Mouse (Mus musculus) forebrain, embryonic 14.5 days (tissue): ENCODE data around the gene Abcc4. TPM values are rescaled to one million over a fixed set of nuclear protein-coding genes. Genes with fewer than 3 reads are reported as not detected.

Experiments
- ATAC-seq: fragments of 200-750 bp; cut with Nextera tagmentation; 2 replicates; pipeline ENCODE4 v1.8.0; 2017; ENCODE audit warnings: mild to moderate bottlenecking, moderate library complexity
- DNase-seq: peaks from one replicate; pipeline ENCODE4 v3.0.0-alpha.2; 2015; ENCODE audit warnings: low spot score
- H3K27ac ChIP-seq: fragments of 300-500 bp; sonication (generic); 2 replicates; pipeline ENCODE4 v1.5.1; 2014; ENCODE audit warnings: low read depth, mild to moderate bottlenecking, control low read depth, low read length, moderate library complexity
- H3K27me3 ChIP-seq: fragments of 300-500 bp; sonication (generic); replicated peaks from 2 replicates; pipeline ENCODE4 v1.6.1; 2014; ENCODE audit warnings: low read length, control low read depth, mixed read lengths; ENCODE audit not compliant: control insufficient read depth, insufficient read depth
- H3K36me3 ChIP-seq: fragments of 300-500 bp; sonication (generic); 2 replicates; pipeline ENCODE4 v1.6.1; 2014; ENCODE audit warnings: low read length, control low read depth; ENCODE audit not compliant: control insufficient read depth, insufficient read depth
- H3K4me1 ChIP-seq: fragments of 300-500 bp; sonication (generic); 2 replicates; pipeline ENCODE4 v1.6.1; 2014; ENCODE audit warnings: antibody characterized with exemption, low read length, control low read depth; ENCODE audit not compliant: control insufficient read depth, insufficient read depth
- H3K4me2 ChIP-seq: fragments of 300-500 bp; sonication (generic); 2 replicates; pipeline ENCODE4 v1.6.1; 2014; ENCODE audit warnings: mild to moderate bottlenecking, control low read depth, low read length
- H3K4me3 ChIP-seq: fragments of 300-500 bp; sonication (generic); 2 replicates; pipeline ENCODE4 v1.5.1; 2014; ENCODE audit warnings: low read depth, low read length, control low read depth
- H3K9ac ChIP-seq: fragments of 300-500 bp; sonication (generic); 2 replicates; pipeline ENCODE4 v1.6.1; 2014; ENCODE audit warnings: mild to moderate bottlenecking, low read length, control low read depth, moderate library complexity
- H3K9me3 ChIP-seq: fragments of 300-500 bp; sonication (generic); replicated peaks from 2 replicates; pipeline ENCODE4 v1.6.1; 2016; ENCODE audit warnings: low read length, control low read depth, mixed read lengths; ENCODE audit not compliant: control insufficient read depth
- WGBS: fragments of 180-500 bp; shearing (Covaris S2); extraction: QIAGEN DNeasy Blood & Tissue Kit; methylation state at CpG from one replicate; pipeline ENCODE4 v1.1.7; 2014; 5-methylcytosine and 5-hydroxymethylcytosine counted together
- polyA plus RNA-seq: library from polyadenylated mRNA; unstranded; fragments of >200 nt; fragmentation: Nextera tagmentation; extraction: Ambion mirVana; gene quantifications from 2 replicates; pipeline ENCODE4 v1.2.1, GENCODE M21; 2014

Abcc4 gene
- polyA plus RNA-seq, 1 experiment from 2014 or later = 1.0 TPM

DNA sequence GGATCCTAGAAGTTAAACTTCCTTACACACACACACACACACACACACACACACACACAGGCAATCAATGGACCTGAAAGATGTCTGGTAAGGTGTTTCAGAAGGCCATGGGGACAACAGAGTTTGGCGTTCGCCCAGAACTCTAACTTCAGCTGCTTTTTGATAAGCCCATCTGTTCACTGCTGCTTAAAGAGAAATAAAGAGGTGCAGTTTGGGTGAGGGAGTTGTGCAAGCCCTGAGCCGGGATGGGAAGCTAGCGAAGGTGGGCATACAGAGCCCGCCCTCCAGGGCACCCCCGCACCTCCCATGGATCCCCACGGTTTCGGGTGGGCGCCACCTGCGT, 583 bp downstream of the Abcc4 start:
- Histone ChIP-seq H3K27ac (no peak overlapping the region), H3K4me2 (peak overlapping the region; percentile 95), H3K9ac (peak overlapping the region; percentile 70), H3K27me3 (peaks cover 10% of the 10 kb centered on the region), H3K4me1 (peaks cover 8% of the 10 kb centered on the region; the same call in 1 of the 2 replicates), H3K36me3 (no peaks in the 10 kb centered on the region), H3K4me3 (peak overlapping the region; percentile 65), H3K9me3 (no peaks in the 10 kb centered on the region)
- no peak for ATAC-seq
- DNase-seq = peak; percentile 41
- 3% methylated on average over 10 of the region's 10 CpGs for WGBS

DNA sequence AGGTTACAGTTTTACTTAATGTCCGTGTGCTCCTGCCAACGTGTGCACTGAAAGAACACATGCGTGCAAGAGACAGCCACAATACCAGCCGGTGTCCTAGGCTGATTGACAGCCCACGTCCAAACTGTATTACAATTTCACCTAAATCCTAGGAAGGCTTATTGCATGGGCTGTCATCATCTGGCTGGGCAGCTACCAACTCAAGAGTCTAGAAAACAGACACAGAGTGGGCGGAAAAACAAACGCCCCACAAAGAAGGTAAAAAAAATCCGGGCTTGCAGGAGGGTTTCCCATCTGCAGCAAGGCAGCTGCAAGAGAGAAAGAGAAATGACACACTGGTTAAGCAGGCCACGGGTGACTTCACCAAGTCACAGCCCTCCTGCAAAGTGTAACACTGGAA, 2.7 kb downstream of the Abcc4 start:
- peaks cover 10% of the 10 kb centered on the region for H3K27me3 ChIP-seq
- WGBS = 79% methylated on average over 9 of the region's 9 CpGs

DNA sequence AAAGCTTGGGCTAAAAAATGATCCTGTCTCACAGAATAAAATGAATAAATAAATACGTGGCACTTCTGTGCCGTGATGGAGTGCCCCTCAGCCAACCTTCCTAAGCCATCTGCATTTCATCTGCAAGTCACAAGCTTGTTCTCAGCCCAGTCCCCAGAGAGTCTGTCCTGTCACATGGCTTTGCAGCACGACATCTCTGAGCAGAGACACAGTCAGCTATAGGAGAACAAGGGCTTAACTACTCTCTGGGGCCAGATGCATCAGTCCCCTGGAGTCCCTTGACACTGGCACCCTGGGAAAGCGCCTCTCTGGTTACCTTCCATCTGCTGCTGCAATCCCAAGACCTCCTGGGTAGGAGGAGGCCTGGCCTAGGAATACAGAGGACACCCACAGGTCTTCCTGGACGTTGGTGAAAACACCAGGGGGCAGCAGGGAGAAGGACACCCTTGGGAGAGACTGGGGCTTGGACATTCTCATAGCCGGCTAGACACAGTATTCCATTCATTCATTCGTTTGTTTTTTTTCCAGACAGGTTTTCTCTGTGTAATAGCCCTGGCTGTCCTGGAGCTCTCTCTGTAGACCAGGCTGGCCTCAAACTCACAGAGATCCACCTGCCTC, 3.9 kb downstream of the Abcc4 start:
- ATAC-seq (no peak), DNase-seq (no peak)
- 67% methylated on average over 7 of the region's 7 CpGs for WGBS
- H3K4me3 ChIP-seq = no peak overlapping the region
- 0 out of 2 replicates have a peak, but pooled peaks cover 3% of the 10 kb centered on the region for H3K4me1 ChIP-seq
- H3K36me3 ChIP-seq = no peaks in the 10 kb centered on the region
- peaks cover 7% of the 10 kb centered on the region for H3K27me3 ChIP-seq
- H3K9ac ChIP-seq = no peak overlapping the region
- no peak overlapping the region for H3K4me2 ChIP-seq
- H3K9me3 ChIP-seq = no peaks in the 10 kb centered on the region
- H3K27ac ChIP-seq = no peak overlapping the region

More for the DNA sequence above, 2.7 kb downstream of the Abcc4 start:
- no peak overlapping the region for H3K27ac ChIP-seq
- no peaks in the 10 kb centered on the region for H3K9me3 ChIP-seq
- H3K4me1 ChIP-seq = 0 out of 2 replicates have a peak, but pooled peaks cover 3% of the 10 kb centered on the region
- ATAC-seq (no peak), DNase-seq (no peak)
- H3K36me3 ChIP-seq = no peaks in the 10 kb centered on the region
- no peak overlapping the region for H3K9ac ChIP-seq
- H3K4me3 ChIP-seq = no peak overlapping the region
- no peak overlapping the region for H3K4me2 ChIP-seq

DNA sequence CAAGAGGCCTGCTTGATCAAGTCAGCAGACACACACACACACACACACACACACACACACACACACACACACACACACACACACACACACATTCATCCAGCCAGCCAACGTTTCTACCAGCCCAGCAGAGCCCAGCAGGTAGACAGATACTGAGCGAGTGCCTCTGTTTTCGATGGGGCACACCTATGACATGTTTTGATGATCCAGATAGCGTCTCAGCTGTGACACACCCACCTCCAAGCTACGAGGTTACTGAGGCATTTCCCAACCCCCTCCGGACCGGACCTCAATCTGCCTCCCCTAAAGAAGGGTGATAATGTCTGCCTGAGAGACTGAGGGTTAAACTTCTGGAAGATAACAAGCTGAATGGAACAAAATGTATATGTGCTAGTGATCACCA, 5.4 kb downstream of the Abcc4 start:
- Histone ChIP-seq H3K4me3 (no peak overlapping the region), H3K9ac (no peak overlapping the region), H3K36me3 (no peaks in the 10 kb centered on the region), H3K9me3 (no peaks in the 10 kb centered on the region), H3K4me2 (no peak overlapping the region), H3K4me1 (no peaks in the 10 kb centered on the region), H3K27ac (no peak overlapping the region), H3K27me3 (peaks cover 5% of the 10 kb centered on the region; the same call in 1 of the 2 replicates)
- no peak for ATAC-seq
- no peak for DNase-seq
- 82% methylated on average over 6 of the region's 7 CpGs for WGBS

DNA sequence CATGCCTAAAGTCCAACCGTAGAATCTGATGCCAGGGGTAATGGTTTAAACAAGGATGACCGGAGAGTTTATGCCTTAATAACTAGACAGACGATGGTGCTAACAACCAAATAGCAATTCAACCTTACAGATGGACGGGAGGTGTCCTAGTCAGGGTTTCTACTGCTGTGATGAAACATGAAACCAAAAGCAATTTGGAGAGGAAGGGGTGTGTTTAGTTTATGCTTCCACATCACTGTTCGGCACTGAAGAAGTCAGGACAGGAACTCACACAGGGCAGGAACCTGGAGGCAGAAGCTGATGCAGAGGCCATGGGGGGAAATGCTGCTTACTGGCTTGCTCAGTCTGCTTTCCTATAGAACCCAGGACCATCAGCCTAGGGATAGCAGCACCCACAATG, 6.1 kb downstream of the Abcc4 start:
- no peaks in the 10 kb centered on the region for H3K9me3 ChIP-seq
- H3K4me2 ChIP-seq = no peak overlapping the region
- 76% methylated on average over 5 of the region's 5 CpGs for WGBS
- H3K4me3 ChIP-seq = no peak overlapping the region
- H3K9ac ChIP-seq = no peak overlapping the region
- DNase-seq = no peak
- no peaks in the 10 kb centered on the region for H3K36me3 ChIP-seq
- H3K4me1 ChIP-seq = no peaks in the 10 kb centered on the region
- H3K27me3 ChIP-seq = peaks cover 5% of the 10 kb centered on the region; the same call in 1 of the 2 replicates
- ATAC-seq = no peak
- H3K27ac ChIP-seq = no peak overlapping the region

DNA sequence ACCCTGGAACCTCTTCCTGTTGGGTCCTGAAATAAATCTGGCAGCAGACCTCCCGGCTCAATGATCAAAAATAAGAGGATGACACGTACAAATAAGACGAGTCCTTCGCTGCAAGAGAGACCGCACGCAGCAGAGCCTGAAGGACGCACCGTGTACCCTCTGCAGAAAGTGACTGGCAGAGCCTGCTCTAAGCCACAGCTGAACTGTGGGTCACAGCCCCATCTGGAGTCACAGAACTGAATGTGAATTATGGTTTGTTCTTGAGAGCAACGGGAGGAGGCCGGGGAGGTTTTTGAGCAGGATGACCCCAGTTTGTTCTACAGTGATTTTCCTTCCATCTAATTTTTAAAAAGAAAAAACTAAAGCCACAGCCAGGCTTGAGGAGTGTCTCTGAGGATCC, 6.5 kb downstream of the Abcc4 start:
- no peak overlapping the region for H3K27ac ChIP-seq
- H3K9ac ChIP-seq = no peak overlapping the region
- WGBS = 86% methylated on average over 10 of the region's 10 CpGs
- H3K4me3 ChIP-seq = no peak overlapping the region
- ATAC-seq (no peak), DNase-seq (no peak)
- H3K4me2 ChIP-seq = no peak overlapping the region
- H3K4me1 ChIP-seq = no peaks in the 10 kb centered on the region
- H3K36me3 ChIP-seq = no peaks in the 10 kb centered on the region
- no peaks in the 10 kb centered on the region for H3K9me3 ChIP-seq
- peaks cover 4% of the 10 kb centered on the region; the same call in 1 of the 2 replicates for H3K27me3 ChIP-seq

DNA sequence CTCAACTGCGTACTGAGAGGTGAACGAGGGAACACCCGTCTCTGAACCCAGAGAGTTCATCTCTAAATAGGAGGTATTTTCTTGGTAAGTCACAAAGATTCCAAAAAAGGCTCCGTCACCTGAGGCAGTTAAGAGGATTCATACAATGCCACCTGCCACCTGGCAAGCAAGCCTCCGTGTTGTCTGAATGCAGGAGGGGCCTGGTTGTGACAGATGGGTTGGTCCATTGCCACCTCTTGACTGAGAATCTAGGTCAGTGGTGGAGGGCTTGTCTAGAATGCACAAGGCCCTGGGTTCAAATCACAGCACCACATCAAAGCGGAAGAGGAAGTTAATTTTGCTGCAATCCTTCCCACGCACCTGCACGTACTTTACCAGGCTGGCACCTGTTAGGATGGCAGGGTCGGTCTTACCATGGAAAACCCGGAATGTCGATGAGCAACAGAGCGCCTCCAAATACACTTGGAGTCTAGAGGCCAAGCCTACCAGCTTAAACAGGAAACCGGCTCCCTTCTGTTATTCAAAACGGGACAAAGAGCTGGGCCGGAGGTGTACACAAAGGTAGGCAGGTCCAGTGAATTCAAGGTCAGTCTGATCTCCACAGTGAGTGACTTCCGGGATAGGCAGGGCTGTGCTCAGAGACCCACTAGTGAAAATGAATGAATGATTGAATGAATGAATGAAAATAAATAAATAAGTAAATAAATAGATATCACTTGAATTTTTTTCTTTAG, 9.3 kb downstream of the Abcc4 start:
- Histone ChIP-seq H3K36me3 (no peaks in the 10 kb centered on the region), H3K4me2 (no peak overlapping the region), H3K4me1 (no peaks in the 10 kb centered on the region), H3K9me3 (no peaks in the 10 kb centered on the region), H3K9ac (no peak overlapping the region), H3K4me3 (no peak overlapping the region), H3K27ac (no peak overlapping the region), H3K27me3 (no peaks in the 10 kb centered on the region)
- no peak for DNase-seq
- ATAC-seq = no peak
- 94% methylated on average over 16 of the region's 16 CpGs for WGBS

DNA sequence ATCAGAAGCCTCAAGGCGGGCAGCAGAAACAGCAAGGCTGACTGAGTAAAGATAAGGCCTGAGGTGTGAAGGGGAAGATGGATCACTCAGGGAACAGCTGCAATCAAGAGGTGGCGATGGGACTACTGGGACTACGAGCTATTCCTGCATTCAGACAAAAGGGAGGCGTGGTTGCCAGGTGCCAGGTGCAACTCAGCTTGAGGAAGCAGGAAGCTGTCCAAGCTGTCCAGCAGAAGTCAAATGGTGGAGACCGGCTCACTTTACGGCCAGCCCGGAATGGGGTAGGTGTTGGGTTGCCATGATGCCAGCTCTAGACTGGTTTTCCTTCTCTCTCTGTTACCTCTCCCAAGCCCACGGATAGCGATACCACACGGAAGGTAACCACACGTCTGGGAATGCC, 10.2 kb downstream of the Abcc4 start:
- no peak for DNase-seq
- Histone ChIP-seq H3K27me3 (no peaks in the 10 kb centered on the region), H3K27ac (no peak overlapping the region), H3K9ac (no peak overlapping the region), H3K4me3 (no peak overlapping the region), H3K4me1 (no peaks in the 10 kb centered on the region), H3K4me2 (no peak overlapping the region), H3K36me3 (no peaks in the 10 kb centered on the region), H3K9me3 (no peaks in the 10 kb centered on the region)
- 97% methylated on average over 11 of the region's 11 CpGs for whole genome bisulfite sequencing
- ATAC-seq = no peak

DNA sequence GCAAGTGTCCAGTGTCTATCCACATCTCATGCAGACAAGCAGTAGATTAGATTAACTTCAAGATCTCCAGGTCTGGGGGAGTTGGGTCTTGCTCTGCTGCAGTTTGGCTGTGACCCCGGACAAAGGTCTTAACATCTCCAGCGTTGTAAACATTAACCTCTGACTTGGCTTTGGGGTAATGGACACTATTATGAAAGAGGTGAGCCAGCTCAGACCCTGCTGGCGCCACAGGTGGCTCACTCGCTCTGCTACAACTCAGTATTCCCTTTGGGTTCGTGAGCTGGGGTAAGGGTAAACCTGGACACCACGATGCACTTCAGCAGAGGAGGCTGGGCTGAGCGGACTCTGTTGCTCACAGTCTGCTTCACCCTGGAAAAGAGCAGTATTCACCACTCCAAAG, 11.7 kb downstream of the Abcc4 start:
- Histone ChIP-seq H3K4me1 (no peaks in the 10 kb centered on the region), H3K36me3 (no peaks in the 10 kb centered on the region), H3K4me3 (no peak overlapping the region), H3K9me3 (no peaks in the 10 kb centered on the region), H3K27me3 (no peaks in the 10 kb centered on the region), H3K9ac (no peak overlapping the region), H3K27ac (no peak overlapping the region), H3K4me2 (no peak overlapping the region)
- WGBS = 91% methylated on average over 7 of the region's 7 CpGs
- ATAC-seq (no peak), DNase-seq (no peak)
